Mouse (Mus musculus) heart, embryonic 16.5 days (tissue): ENCODE measurements around the gene Rcn1. TPM values are rescaled to one million over a fixed set of nuclear protein-coding genes. Genes with fewer than 3 reads are reported as not detected.

Source experiments
- ATAC-seq: fragments of 200-750 bp; cut with Nextera tagmentation; replicated peaks from 2 replicates; pipeline ENCODE4 v1.8.0; 2017; ENCODE audit warnings: moderate number of reproducible peaks; ENCODE audit not compliant: insufficient read depth, low FRiP score; ENCODE audit errors: extremely low read depth
- H3K27ac ChIP-seq: fragments of 300-500 bp; sonication (generic); 2 replicates; pipeline ENCODE4 v1.5.1; 2014; ENCODE audit warnings: mild to moderate bottlenecking, low read length, control low read depth, moderate library complexity
- H3K27me3 ChIP-seq: fragments of 300-500 bp; sonication (generic); 2 replicates; pipeline ENCODE4 v1.6.1; 2014; ENCODE audit warnings: low read length, mixed read lengths; ENCODE audit not compliant: control insufficient read depth, insufficient read depth
- H3K36me3 ChIP-seq: fragments of 300-500 bp; sonication (generic); 2 replicates; pipeline ENCODE4 v1.6.1; 2014; ENCODE audit not compliant: control insufficient read depth, insufficient read depth
- H3K4me1 ChIP-seq: fragments of 300-500 bp; sonication (generic); 2 replicates; pipeline ENCODE4 v1.6.1; 2014; ENCODE audit warnings: low read length, mixed read lengths; ENCODE audit not compliant: control insufficient read depth, insufficient read depth
- H3K4me2 ChIP-seq: fragments of 300-500 bp; sonication (generic); 2 replicates; pipeline ENCODE4 v1.6.1; 2014; ENCODE audit warnings: low read depth, mild to moderate bottlenecking, control low read depth, low read length
- H3K4me3 ChIP-seq: fragments of 300-500 bp; sonication (generic); 2 replicates; pipeline ENCODE4 v1.5.1; 2014; ENCODE audit warnings: mild to moderate bottlenecking, control low read depth, low read length
- H3K9ac ChIP-seq: fragments of 300-500 bp; sonication (generic); 2 replicates; pipeline ENCODE4 v1.6.1; 2014; ENCODE audit warnings: low read length, control low read depth
- H3K9me3 ChIP-seq: fragments of 300-500 bp; sonication (generic); replicated peaks from 2 replicates; pipeline ENCODE4 v1.6.1; 2016; ENCODE audit warnings: low read length; ENCODE audit not compliant: control insufficient read depth
- WGBS: fragments of 180-500 bp; shearing (Covaris S2); extraction: QIAGEN DNeasy Blood & Tissue Kit; methylation state at CpG from one replicate; pipeline ENCODE4 v1.1.7; 2014; 5-methylcytosine and 5-hydroxymethylcytosine counted together
- polyA plus RNA-seq: library from polyadenylated mRNA; unstranded; fragments of >200 nt; fragmentation: Nextera tagmentation; extraction: Ambion mirVana; gene quantifications from 2 replicates; pipeline ENCODE4 v1.2.1, GENCODE M21; 2015

Rcn1 gene
- 122 and 123 TPM in 2 replicates for polyA plus RNA-seq

DNA sequence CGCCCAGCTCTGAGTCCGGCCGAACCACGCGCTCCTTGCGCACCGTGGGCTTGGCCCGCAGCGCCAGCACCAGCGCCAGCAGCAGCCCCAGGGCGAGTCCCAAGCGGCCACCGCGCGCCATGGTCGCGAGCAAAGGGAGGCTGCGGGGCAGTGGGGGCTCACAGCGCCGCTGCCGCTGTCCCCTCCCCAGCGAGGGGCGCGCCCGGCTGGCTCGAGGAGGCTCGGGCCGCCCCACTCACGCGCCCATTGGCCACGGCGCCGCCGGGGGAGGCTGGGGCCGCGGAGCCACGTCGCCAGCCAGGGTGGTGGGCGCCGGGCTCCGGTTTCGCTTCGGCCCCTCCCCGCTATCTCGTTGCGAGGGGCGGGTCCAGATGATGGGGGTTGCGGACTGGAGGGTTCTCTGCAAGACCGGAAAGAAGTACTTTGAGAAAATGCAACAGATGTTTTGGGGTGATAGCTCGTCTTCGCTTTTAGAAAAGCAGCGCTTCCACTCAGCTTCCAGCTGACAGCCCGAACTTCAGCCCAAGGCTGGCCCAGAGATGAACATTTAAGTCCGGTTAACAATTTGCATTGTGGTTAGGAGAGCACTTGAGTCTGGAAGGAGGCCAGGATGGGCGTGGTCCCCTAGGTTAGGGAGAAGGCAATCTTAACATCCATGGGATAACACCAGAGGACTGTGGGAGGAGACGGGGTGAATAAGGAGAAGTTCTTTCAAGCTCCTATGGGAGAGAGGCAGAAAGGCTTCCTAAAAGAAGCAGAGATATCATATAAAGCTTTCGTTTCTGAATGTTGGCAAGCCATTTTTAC, at the start of gene Rcn1:
Rcn1 (minus strand) TSS at position 235 of the 807 bp plus-strand sequence.
- Histone ChIP-seq H3K27ac (peak within 1 kb of the TSS; percentile 95), H3K9ac (peak within 1 kb of the TSS; percentile 91), H3K36me3 (peaks cover 3% of the 10 kb centered on the region), H3K4me3 (peak within 1 kb of the TSS; percentile 90), H3K27me3 (no peaks in the 10 kb centered on the region), H3K4me2 (peak within 1 kb of the TSS; percentile 72), H3K9me3 (no peaks in the 10 kb centered on the region), H3K4me1 (peaks cover 27% of the 10 kb centered on the region)
- WGBS = 1% methylated on average over 54 of the region's 57 CpGs
- ATAC-seq = peak; percentile 94

DNA sequence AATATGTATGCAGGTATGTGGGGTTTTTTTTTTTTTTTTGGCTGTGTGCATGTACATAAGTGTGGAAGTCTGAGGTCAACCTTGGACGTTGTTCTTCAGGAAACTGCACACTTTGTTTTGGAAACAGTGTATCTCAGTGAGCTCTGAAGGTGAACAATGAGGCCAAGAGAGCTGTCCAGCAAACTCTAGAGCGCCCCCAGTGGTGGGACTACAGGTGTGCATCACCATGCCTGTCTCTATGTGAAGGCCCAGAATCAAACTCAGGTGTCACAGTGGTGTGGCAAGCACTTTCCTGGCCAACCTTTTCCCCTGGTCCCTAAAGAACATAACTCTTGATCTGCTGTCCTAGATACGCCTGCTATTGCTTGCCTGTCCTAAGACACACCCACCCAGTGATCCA, 45.0 kb upstream of the Rcn1 start:
- 31% methylated on average over 3 of the region's 3 CpGs for WGBS
- ATAC-seq = no peak
- no peak overlapping the region for H3K27ac ChIP-seq

GRCm38 (mm10) chr2:105439022-105439421, 39.9 kb upstream of the Rcn1 start:
- Histone ChIP-seq H3K4me3 (no peak overlapping the region), H3K4me2 (no peak overlapping the region), H3K4me1 (peaks cover 2% of the 10 kb centered on the region; the same call in 1 of the 2 replicates), H3K27ac (no peak overlapping the region), H3K9me3 (no peaks in the 10 kb centered on the region), H3K27me3 (no peaks in the 10 kb centered on the region), H3K36me3 (no peaks in the 10 kb centered on the region), H3K9ac (no peak overlapping the region)
- ATAC-seq = no peak
- WGBS = 71% methylated on average over 4 of the region's 4 CpGs

More for the DNA sequence above, 45.0 kb upstream of the Rcn1 start:
- Histone ChIP-seq H3K9ac (no peak overlapping the region), H3K4me1 (no peaks in the 10 kb centered on the region), H3K27me3 (no peaks in the 10 kb centered on the region), H3K4me2 (no peak overlapping the region), H3K4me3 (no peak overlapping the region), H3K36me3 (no peaks in the 10 kb centered on the region), H3K9me3 (no peaks in the 10 kb centered on the region)

DNA sequence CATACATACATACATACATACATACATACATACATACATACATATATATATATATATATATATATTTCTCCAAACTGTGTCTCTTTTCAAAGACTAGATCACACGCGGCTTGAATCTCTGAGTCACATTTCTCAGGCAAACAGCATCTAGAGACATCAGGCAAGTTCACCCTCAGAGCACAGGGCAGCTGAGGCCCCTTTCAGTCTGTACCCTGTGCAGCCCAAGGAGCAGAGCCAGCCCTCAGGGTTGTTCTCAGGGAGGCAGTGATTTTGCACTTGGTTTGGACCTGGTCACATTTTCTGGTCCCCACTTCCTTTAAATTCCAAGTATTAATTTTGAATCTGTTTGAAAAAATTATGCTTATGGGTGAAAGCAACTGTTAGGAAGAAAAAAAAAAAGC, 39.4 kb upstream of the Rcn1 start:
- Histone ChIP-seq H3K27ac (no peak overlapping the region), H3K9me3 (no peaks in the 10 kb centered on the region), H3K9ac (no peak overlapping the region), H3K36me3 (no peaks in the 10 kb centered on the region), H3K4me3 (no peak overlapping the region), H3K4me2 (no peak overlapping the region), H3K27me3 (no peaks in the 10 kb centered on the region), H3K4me1 (peaks cover 5% of the 10 kb centered on the region; the same call in 1 of the 2 replicates)
- ATAC-seq = no peak
- WGBS = 73% methylated on average over 2 of the region's 2 CpGs

DNA sequence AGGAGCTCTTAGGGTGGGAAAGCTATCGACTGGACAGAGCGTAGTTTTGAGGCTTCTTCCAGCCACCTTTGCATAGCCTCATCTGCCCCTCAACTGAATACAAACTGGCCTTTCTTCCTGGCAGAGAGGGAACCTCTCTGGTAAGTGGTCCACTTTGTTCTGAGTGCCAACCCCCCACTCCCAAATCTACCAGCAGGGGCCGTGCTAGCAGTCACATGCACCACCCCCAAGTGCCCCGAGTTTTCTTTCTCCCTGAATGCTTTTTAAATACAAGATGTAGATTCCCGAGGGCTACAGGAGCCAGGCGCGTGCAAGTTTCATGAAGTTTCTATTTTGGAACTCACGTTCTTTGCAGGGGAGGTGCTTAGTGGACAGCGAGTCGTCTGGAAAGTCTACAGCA, 33.8 kb upstream of the Rcn1 start:
- no peaks in the 10 kb centered on the region for H3K36me3 ChIP-seq
- WGBS = 11% methylated on average over 10 of the region's 10 CpGs
- no peak for ATAC-seq
- H3K27ac ChIP-seq = peak overlapping the region; percentile 45
- H3K27me3 ChIP-seq = no peaks in the 10 kb centered on the region; the same call in 1 of the 2 replicates
- H3K9ac ChIP-seq = peak overlapping the region; percentile 57; the same call in 1 of the 2 replicates
- peaks cover 13% of the 10 kb centered on the region for H3K4me1 ChIP-seq
- H3K9me3 ChIP-seq = no peaks in the 10 kb centered on the region
- peak overlapping the region; percentile 38 for H3K4me3 ChIP-seq
- H3K4me2 ChIP-seq = peak overlapping the region; percentile 61

DNA sequence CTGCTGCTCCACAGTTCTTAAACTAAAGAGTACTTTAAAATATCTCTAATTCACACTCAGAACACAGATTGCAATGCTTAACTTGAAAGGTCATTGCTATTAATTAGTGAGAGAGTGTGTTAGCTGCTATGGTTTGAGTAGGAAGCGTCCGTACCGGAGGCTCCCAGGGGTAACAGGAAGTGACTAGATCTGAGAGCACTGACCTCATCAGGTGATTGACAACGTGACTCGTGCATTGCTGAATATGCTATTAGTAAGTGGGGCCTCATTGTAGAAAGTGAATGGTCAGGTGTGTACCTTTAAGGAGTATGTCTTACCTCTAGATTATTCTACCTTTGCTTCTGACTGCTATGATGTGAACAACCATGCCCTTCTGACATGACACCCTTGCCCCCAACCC, 31.3 kb upstream of the Rcn1 start:
- no peaks in the 10 kb centered on the region for H3K36me3 ChIP-seq
- no peak overlapping the region for H3K4me3 ChIP-seq
- H3K27ac ChIP-seq = no peak overlapping the region
- 77% methylated on average over 5 of the region's 5 CpGs for WGBS
- H3K27me3 ChIP-seq = no peaks in the 10 kb centered on the region; the same call in 1 of the 2 replicates
- no peak overlapping the region for H3K4me2 ChIP-seq
- no peak for ATAC-seq
- H3K9me3 ChIP-seq = no peaks in the 10 kb centered on the region
- H3K9ac ChIP-seq = no peak overlapping the region
- H3K4me1 ChIP-seq = peaks cover 17% of the 10 kb centered on the region

- no peaks in the 10 kb centered on the region for H3K9me3 ChIP-seq
- H3K27me3 ChIP-seq = no peaks in the 10 kb centered on the region; the same call in 1 of the 2 replicates
- H3K4me1 ChIP-seq = peaks cover 17% of the 10 kb centered on the region
- H3K4me3 ChIP-seq = no peak overlapping the region
- no peak overlapping the region for H3K4me2 ChIP-seq
- 69% methylated on average over 6 of the region's 6 CpGs for WGBS
- no peak for ATAC-seq
- H3K27ac ChIP-seq = no peak overlapping the region
- no peak overlapping the region for H3K9ac ChIP-seq
- H3K36me3 ChIP-seq = no peaks in the 10 kb centered on the region
Observed at GRCm38 (mm10) chr2:105429899-105430298, 30.8 kb upstream of the Rcn1 start.

- no peak overlapping the region for H3K4me2 ChIP-seq
- H3K9me3 ChIP-seq = no peaks in the 10 kb centered on the region
- H3K36me3 ChIP-seq = no peaks in the 10 kb centered on the region
- ATAC-seq = no peak
- no peak overlapping the region for H3K9ac ChIP-seq
- H3K27ac ChIP-seq = no peak overlapping the region
- 21% methylated on average over 6 of the region's 6 CpGs for WGBS
- H3K4me3 ChIP-seq = no peak overlapping the region
- no peaks in the 10 kb centered on the region; the same call in 1 of the 2 replicates for H3K27me3 ChIP-seq
- H3K4me1 ChIP-seq = peaks cover 14% of the 10 kb centered on the region
Observed at GRCm38 (mm10) chr2:105428467-105428866, 29.3 kb upstream of the Rcn1 start.

DNA sequence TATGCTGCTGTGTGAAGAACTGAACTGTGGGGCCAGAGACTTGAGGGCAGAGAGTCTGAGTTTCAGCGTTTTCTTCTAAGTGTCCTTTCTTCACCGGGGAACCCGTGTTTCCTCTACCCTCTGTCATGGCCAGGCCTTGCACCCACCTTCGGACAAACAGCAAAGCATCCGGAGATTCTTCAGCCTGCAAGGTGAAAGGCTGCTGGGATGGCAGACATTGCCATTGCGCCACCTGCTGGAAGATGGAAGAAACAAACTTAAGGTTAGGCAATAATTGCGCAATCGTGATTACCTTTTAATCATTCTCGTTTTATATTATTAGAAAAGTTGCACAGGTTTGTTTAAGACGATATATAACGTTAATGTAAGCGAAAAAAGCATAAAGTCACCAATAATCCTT, 28.9 kb upstream of the Rcn1 start:
- H3K4me2 ChIP-seq = peak overlapping the region; percentile 55
- WGBS = 3% methylated on average over 12 of the region's 12 CpGs
- 0 out of 2 replicates have a peak, but pooled peaks have one; percentile 41 for ATAC-seq
- peak overlapping the region; percentile 27; the same call in 1 of the 2 replicates for H3K4me3 ChIP-seq
- H3K36me3 ChIP-seq = no peaks in the 10 kb centered on the region
- no peak overlapping the region for H3K27ac ChIP-seq
- H3K27me3 ChIP-seq = no peaks in the 10 kb centered on the region; the same call in 1 of the 2 replicates
- H3K9me3 ChIP-seq = no peaks in the 10 kb centered on the region
- peaks cover 11% of the 10 kb centered on the region for H3K4me1 ChIP-seq
- no peak overlapping the region for H3K9ac ChIP-seq
